In the genomic region with DNA sequence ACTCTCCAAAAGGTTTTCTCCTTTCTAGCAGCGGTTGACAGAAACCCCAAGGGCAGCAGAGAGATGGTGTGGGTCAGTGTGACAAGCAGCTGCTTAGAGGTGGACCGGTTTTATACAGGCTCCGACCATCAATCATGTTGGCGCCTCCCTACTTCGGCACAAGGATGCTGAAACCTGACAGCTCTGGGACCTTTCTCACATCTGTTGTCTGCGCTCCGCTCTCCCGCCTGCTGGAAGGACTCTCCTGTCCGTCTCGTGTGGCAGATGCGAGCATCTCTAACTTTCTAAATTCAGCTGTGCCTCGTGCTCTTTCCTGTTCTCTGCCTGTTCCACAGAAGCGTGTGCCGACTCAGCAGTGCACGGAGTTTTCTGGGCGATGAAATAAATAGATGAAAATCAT, we compare ENCODE assay signal across 8 mouse cellular contexts. TPM values are rescaled to one million over a fixed set of nuclear protein-coding genes. Genes with fewer than 3 reads are reported as not detected.
DNase-seq lines count a peak whose midpoint lies in the region.

A gene (minus strand): TSS at position 210 of the 400 bp plus-strand sequence.

- H3K36me3 ChIP-seq in heart, embryonic 10.5 days: no peaks in the 10 kb centered on the region

- peak within 1 kb of the TSS; percentile 18; the same call in 1 of the 2 replicates for H3K4me3 ChIP-seq in heart, embryonic 10.5 days

- H3K27ac ChIP-seq in heart, embryonic 10.5 days: no peak within 1 kb of the TSS

- H3K4me1 ChIP-seq in heart, embryonic 10.5 days: no peaks in the 10 kb centered on the region

- 35% methylated on average over 16 of the region's 16 CpGs for WGBS in heart, embryonic 10.5 days

- no peaks in the 10 kb centered on the region for H3K9me3 ChIP-seq in heart, embryonic 10.5 days

- DNase-seq in heart, embryonic 10.5 days (ENCODE audit: low spot score): no peak
- DNase-seq in heart, postnatal 25 days (ENCODE audit: low spot score): no peak
- peak; percentile 25 for DNase-seq in ES-CJ7 (ENCODE audit: low read depth, low spot score)
- peak; percentile 65 for DNase-seq in gastrocnemius, adult 18-20 months (ENCODE audit: low spot score)
- peak; percentile 89 for DNase-seq in mesoderm, embryonic 11.5 days (ENCODE audit: low read depth, low spot score)
- DNase-seq in Muller cell, postnatal 12 days (ENCODE audit: inconsistent ontology term): no peak
- no peak for DNase-seq in cerebellum, adult 8-10 months
- DNase-seq in right cerebral cortex, postnatal 4 days: no peak

- H3K27me3 ChIP-seq in heart, embryonic 10.5 days (ENCODE audit: insufficient read depth, poor library complexity, severe bottlenecking): no peaks in the 10 kb centered on the region

- intact Hi-C loops in heart, postnatal 25 days (cut with DNase I): no loop called here

RNA-seq across cellular contexts. Expression of the gene that starts here (rescaled TPM):
- polyA plus RNA-seq in heart, embryonic 10.5 days (2016; fragmentation: Nextera tagmentation; extraction: Ambion mirVana): 6.1 and 10.5 TPM in 2 replicates
- under 1 TPM; 0.34 to 0.64 TPM for total RNA-seq in heart, postnatal 25 days (2021)
- 1,000 to 10,000 TPM; 1,377 to 1,820 TPM for total RNA-seq in gastrocnemius, adult 18-20 months (2021)

Comparison
In these comparisons a context has a peak if more than half of its experiments do, and no peak if none do; other contexts are left out.
1. RNA of the gene that starts here (total RNA-seq): 1,377 to 1,820 TPM in gastrocnemius, adult 18-20 months; 0.34 to 0.64 TPM in heart, postnatal 25 days; every median in the first group is over 100 times any median in the second.
2. DNase-seq: peak in ES-CJ7 (single experiment), gastrocnemius, adult 18-20 months (single experiment) and mesoderm, embryonic 11.5 days (single experiment); none in heart, embryonic 10.5 days (single experiment), heart, postnatal 25 days (single experiment), Muller cell, postnatal 12 days (single experiment), cerebellum, adult 8-10 months (single experiment) and right cerebral cortex, postnatal 4 days (single experiment).